Mouse (Mus musculus): ENCODE measurements around the gene Zfp607a. TPM values are rescaled to one million over a fixed set of nuclear protein-coding genes. Genes with fewer than 3 reads are reported as not detected.
"Not testable (repeated sequence)": the region's sequence is repeated elsewhere in the genome, so short reads cannot be mapped to it uniquely, and the experiment has no call there.

The Zfp607a gene
- polyA plus RNA-seq, 2 experiments: 0.59 to 0.84 TPM

GRCm38 (mm10) chr7:27860396-27861235, 3.3 kb downstream of the Zfp607a start:
- Histone ChIP-seq H3K27ac (peak overlapping the region; percentile 50), H3K9me3 (ENCODE audit: control insufficient read depth, low read length) (no peaks in the 10 kb centered on the region), H3K4me1 (replicated peaks; ENCODE audit: control insufficient read depth in 2 of 2, insufficient read depth in 2 of 2, low read length in 1 of 2) (peaks cover 4 to 18% of the 10 kb centered on the region in 2 experiments; a peak in 2 of 4 replicates), H3K36me3 (replicated peaks; ENCODE audit: control insufficient read depth, insufficient read depth, low read depth) (no peaks in the 10 kb centered on the region), H3K4me2 (ENCODE audit: low read depth) (peak overlapping the region; percentile 68), H3K4me3 (ENCODE audit: insufficient read depth in 1 of 2, low read depth in 2 of 2, low read length in 2 of 2) (peak overlapping the region; percentile 59 to 91), H3K27me3 (ENCODE audit: control insufficient read depth, insufficient read depth, low read length) (no peaks in the 10 kb centered on the region), H3K9ac (replicated peaks) (peak overlapping the region; percentile 64)
- under 1% methylated on average over 22 of the region's 22 CpGs for WGBS (ENCODE audit: insufficient replicate concordance)
- no peak for TF ChIP-seq EP300 (IDR thresholded peaks at IDR 0.05; ENCODE audit: low read depth)
- TF ChIP-seq CTCF (IDR thresholded peaks at IDR 0.05; ENCODE audit: low read depth): no peak
- DNase-seq (ENCODE audit: low read depth in 3 of 3, low spot score in 3 of 3) (peak; percentile 50 to 70 (median 52)), ATAC-seq (ENCODE audit: insufficient read depth) (peak; percentile 87)

- not testable (repeated sequence) for H3K4me3 ChIP-seq (ENCODE audit: insufficient read depth in 1 of 2, low read depth in 2 of 2, low read length in 2 of 2); H3K4me2 ChIP-seq (ENCODE audit: low read depth); H3K9ac ChIP-seq (replicated peaks); H3K27ac ChIP-seq; ATAC-seq (ENCODE audit: insufficient read depth); H3K36me3 ChIP-seq (replicated peaks; ENCODE audit: control insufficient read depth, insufficient read depth, low read depth); H3K9me3 ChIP-seq (ENCODE audit: control insufficient read depth, low read length); H3K27me3 ChIP-seq (ENCODE audit: control insufficient read depth, insufficient read depth, low read length); DNase-seq (ENCODE audit: low read depth in 3 of 3, low spot score in 3 of 3)
- peaks cover 4 to 18% of the 10 kb centered on the region in 2 experiments; a peak in 2 of 4 replicates for H3K4me1 ChIP-seq (replicated peaks; ENCODE audit: control insufficient read depth in 2 of 2, insufficient read depth in 2 of 2, low read length in 1 of 2)
- WGBS (ENCODE audit: insufficient replicate concordance): 64% methylated on average over 4 of the region's 5 CpGs
These were observed 5.3 kb downstream of the Zfp607a start for GRCm38 (mm10) chr7:27862578-27862977.

GRCm38 (mm10) chr7:27881721-27882120, 24.4 kb downstream of the Zfp607a start:
- WGBS (ENCODE audit: insufficient replicate concordance): 81% methylated on average over 4 of the region's 4 CpGs
- Histone ChIP-seq H3K27ac (no peak overlapping the region), H3K36me3 (replicated peaks; ENCODE audit: control insufficient read depth, insufficient read depth, low read depth) (peaks cover 3% of the 10 kb centered on the region; the same call in 1 of the 2 replicates), H3K4me3 (ENCODE audit: insufficient read depth in 1 of 2, low read depth in 2 of 2, low read length in 2 of 2) (no peak overlapping the region), H3K9ac (replicated peaks) (no peak overlapping the region), H3K9me3 (ENCODE audit: control insufficient read depth, low read length) (0 out of 2 replicates have a peak, but pooled peaks cover 2% of the 10 kb centered on the region), H3K4me2 (ENCODE audit: low read depth) (no peak overlapping the region), H3K27me3 (ENCODE audit: control insufficient read depth, insufficient read depth, low read length) (no peaks in the 10 kb centered on the region), H3K4me1 (replicated peaks; ENCODE audit: control insufficient read depth in 2 of 2, insufficient read depth in 2 of 2, low read length in 1 of 2) (no peaks in the 10 kb centered on the region)
- TF ChIP-seq EP300 (IDR thresholded peaks at IDR 0.05; ENCODE audit: low read depth): no peak
- ATAC-seq (ENCODE audit: insufficient read depth) (no peak), DNase-seq (ENCODE audit: low read depth in 3 of 3, low spot score in 3 of 3) (no peak)

GRCm38 (mm10) chr7:27900601-27901000, 43.3 kb downstream of the Zfp607a start:
- no peak for DNase-seq (ENCODE audit: low read depth in 3 of 3, low spot score in 3 of 3)

GRCm38 (mm10) chr7:27905061-27905848, 47.9 kb downstream of the Zfp607a start:
- no peaks in the 10 kb centered on the region for H3K9me3 ChIP-seq (ENCODE audit: control insufficient read depth, low read length)
- H3K4me3 ChIP-seq (ENCODE audit: insufficient read depth in 1 of 2, low read depth in 2 of 2, low read length in 2 of 2): no peak overlapping the region
- ATAC-seq (ENCODE audit: insufficient read depth) (no peak), DNase-seq (ENCODE audit: low read depth in 3 of 3, low spot score in 3 of 3) (no peak)
- H3K4me2 ChIP-seq (ENCODE audit: low read depth): no peak overlapping the region
- H3K27me3 ChIP-seq (ENCODE audit: control insufficient read depth, insufficient read depth, low read length): no peaks in the 10 kb centered on the region
- H3K4me1 ChIP-seq (replicated peaks; ENCODE audit: control insufficient read depth in 2 of 2, insufficient read depth in 2 of 2, low read length in 1 of 2): no peaks in the 10 kb centered on the region
- no peak overlapping the region for H3K9ac ChIP-seq (replicated peaks)
- TF ChIP-seq EP300 (IDR thresholded peaks at IDR 0.05; ENCODE audit: low read depth) (no peak), CTCF (IDR thresholded peaks at IDR 0.05; ENCODE audit: low read depth) (no peak)
- 54% methylated on average over 11 of the region's 11 CpGs for WGBS (ENCODE audit: insufficient replicate concordance)
- H3K36me3 ChIP-seq (replicated peaks; ENCODE audit: control insufficient read depth, insufficient read depth, low read depth): no peaks in the 10 kb centered on the region
- no peak overlapping the region for H3K27ac ChIP-seq

More at GRCm38 (mm10) chr7:27900601-27901000, 43.3 kb downstream of the Zfp607a start:
- no peaks in the 10 kb centered on the region for H3K4me1 ChIP-seq (replicated peaks; ENCODE audit: control insufficient read depth in 2 of 2, insufficient read depth in 2 of 2, low read length in 1 of 2)
- TF ChIP-seq EP300 (IDR thresholded peaks at IDR 0.05; ENCODE audit: low read depth) (no peak), CTCF (IDR thresholded peaks at IDR 0.05; ENCODE audit: low read depth) (no peak)
- no peak overlapping the region for H3K9ac ChIP-seq (replicated peaks)
- WGBS (ENCODE audit: insufficient replicate concordance): 60% methylated on average over 4 of the region's 4 CpGs
- no peak overlapping the region for H3K4me3 ChIP-seq (ENCODE audit: insufficient read depth in 1 of 2, low read depth in 2 of 2, low read length in 2 of 2)
- no peaks in the 10 kb centered on the region for H3K9me3 ChIP-seq (ENCODE audit: control insufficient read depth, low read length)
- H3K36me3 ChIP-seq (replicated peaks; ENCODE audit: control insufficient read depth, insufficient read depth, low read depth): no peaks in the 10 kb centered on the region
- ATAC-seq (ENCODE audit: insufficient read depth): no peak
- H3K27me3 ChIP-seq (ENCODE audit: control insufficient read depth, insufficient read depth, low read length): no peaks in the 10 kb centered on the region
- H3K4me2 ChIP-seq (ENCODE audit: low read depth): no peak overlapping the region
- H3K27ac ChIP-seq: no peak overlapping the region

- H3K36me3 ChIP-seq (replicated peaks; ENCODE audit: control insufficient read depth, insufficient read depth, low read depth); H3K27ac ChIP-seq: not testable (repeated sequence)
These were observed 53.6 kb downstream of the Zfp607a start for GRCm38 (mm10) chr7:27910952-27911351.

GRCm38 (mm10) chr7:27927041-27927440, 69.7 kb downstream of the Zfp607a start:
- not testable (repeated sequence) for H3K4me2 ChIP-seq (ENCODE audit: low read depth); ATAC-seq (ENCODE audit: insufficient read depth); DNase-seq (ENCODE audit: low read depth in 3 of 3, low spot score in 3 of 3); H3K9ac ChIP-seq (replicated peaks); H3K27me3 ChIP-seq (ENCODE audit: control insufficient read depth, insufficient read depth, low read length); H3K36me3 ChIP-seq (replicated peaks; ENCODE audit: control insufficient read depth, insufficient read depth, low read depth); H3K9me3 ChIP-seq (ENCODE audit: control insufficient read depth, low read length); H3K27ac ChIP-seq; H3K4me3 ChIP-seq (ENCODE audit: insufficient read depth in 1 of 2, low read depth in 2 of 2, low read length in 2 of 2)
- WGBS (ENCODE audit: insufficient replicate concordance): 12% methylated on average over 4 of the region's 4 CpGs
- peaks cover 4 to 10% of the 10 kb centered on the region in 2 experiments for H3K4me1 ChIP-seq (replicated peaks; ENCODE audit: control insufficient read depth in 2 of 2, insufficient read depth in 2 of 2, low read length in 1 of 2)

More at GRCm38 (mm10) chr7:27910952-27911351, 53.6 kb downstream of the Zfp607a start:
- not testable (repeated sequence) for H3K4me2 ChIP-seq (ENCODE audit: low read depth); H3K4me3 ChIP-seq (ENCODE audit: insufficient read depth in 1 of 2, low read depth in 2 of 2, low read length in 2 of 2); H3K4me1 ChIP-seq (replicated peaks; ENCODE audit: control insufficient read depth in 2 of 2, insufficient read depth in 2 of 2, low read length in 1 of 2); DNase-seq (ENCODE audit: low read depth in 3 of 3, low spot score in 3 of 3); H3K9me3 ChIP-seq (ENCODE audit: control insufficient read depth, low read length); H3K27me3 ChIP-seq (ENCODE audit: control insufficient read depth, insufficient read depth, low read length); ATAC-seq (ENCODE audit: insufficient read depth); H3K9ac ChIP-seq (replicated peaks)
- WGBS (ENCODE audit: insufficient replicate concordance): 47% methylated on average over 3 of the region's 4 CpGs
